8 mouse cellular contexts compared by ENCODE assay signal in the genomic region with DNA sequence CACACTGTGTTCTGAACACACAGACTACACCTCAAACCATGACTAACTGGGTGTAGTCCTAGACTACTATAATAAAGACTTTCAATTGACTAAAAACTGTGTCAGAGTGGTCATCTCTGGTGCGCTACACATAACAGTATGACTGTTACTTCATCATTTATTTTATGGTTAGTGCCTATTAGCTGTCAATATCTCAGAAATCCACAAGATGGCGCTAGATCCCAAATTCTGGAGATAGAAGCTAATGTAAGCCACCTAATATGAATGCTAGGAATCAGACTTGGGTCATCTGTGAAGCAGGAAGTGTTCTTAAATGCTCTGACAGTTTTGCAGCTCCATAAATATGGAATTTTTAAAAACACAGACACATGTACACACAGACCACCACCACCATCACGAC.
DNase-seq lines count a peak whose midpoint lies in the region; ATAC-seq and TF ChIP-seq lines count a peak whose summit lies in the region.

No protein-coding gene starts in this region.

- no peak for DNase-seq in frontal cortex, postnatal 14 days (ENCODE audit: low spot score in 2 of 2)
- peak; percentile 86 for DNase-seq in 416B (ENCODE audit: low read depth)
- DNase-seq in fibroblast of lung, adult 2 months (ENCODE audit: low read depth) = peak; percentile 45
- DNase-seq in kidney, adult 9 months = peak; percentile 60
- DNase-seq in retina, postnatal 7 days (ENCODE audit: low read depth, low spot score) = peak; percentile 72

- no peak overlapping the region for H3K27ac ChIP-seq in bone marrow, adult 2 months (ENCODE audit: control insufficient read depth, insufficient read depth, low read depth, low read length, poor library complexity)
- H3K27ac ChIP-seq in lung, embryonic 16.5 days (ENCODE audit: low read length) = no peak overlapping the region

- no peak overlapping the region for H3K9ac ChIP-seq in lung, embryonic 16.5 days (ENCODE audit: low read length)

- no peak overlapping the region for H3K4me3 ChIP-seq in bone marrow, adult 2 months (replicated peaks; ENCODE audit: control insufficient read depth, low read depth, low read length)
- H3K4me3 ChIP-seq in lung, embryonic 16.5 days (ENCODE audit: low read length) = no peak overlapping the region

- 7% methylated on average over 3 of the region's 3 CpGs for WGBS in bone marrow, adult 2 months
- 8% methylated on average over 3 of the region's 3 CpGs for WGBS in lung, embryonic 16.5 days

- peak; percentile 29; the same call in 1 of the 2 replicates for TF ChIP-seq CTCF in bone marrow, adult 2 months (IDR thresholded peaks at IDR 0.05; ENCODE audit: control insufficient read depth, insufficient read depth, low read length)

- ATAC-seq in frontal cortex, adult (ENCODE audit: low TSS enrichment) = peak; percentile 77
- ATAC-seq in lung, embryonic 16.5 days (ENCODE audit: low read depth) = peak; percentile 43; the same call in 1 of the 2 replicates

- no peaks in the 10 kb centered on the region for H3K27me3 ChIP-seq in lung, embryonic 16.5 days (ENCODE audit: control insufficient read depth, insufficient read depth, low read depth, low read length)

- no peaks in the 10 kb centered on the region for H3K4me1 ChIP-seq in bone marrow, adult 2 months (ENCODE audit: control insufficient read depth, insufficient read depth, low read length)
- no peaks in the 10 kb centered on the region for H3K4me1 ChIP-seq in lung, embryonic 16.5 days (replicated peaks; ENCODE audit: control insufficient read depth, insufficient read depth, low read length)

- H3K4me2 ChIP-seq in lung, embryonic 16.5 days (ENCODE audit: low read depth, low read length) = no peak overlapping the region

- TF ChIP-seq POLR2A in bone marrow, adult 2 months (IDR thresholded peaks at IDR 0.05; ENCODE audit: borderline replicate concordance, control insufficient read depth, low read depth, low read length) = no peak

- no peaks in the 10 kb centered on the region for H3K36me3 ChIP-seq in lung, embryonic 16.5 days (ENCODE audit: control insufficient read depth, insufficient read depth, low read length)

- H3K9me3 ChIP-seq in lung, embryonic 16.5 days (ENCODE audit: control insufficient read depth, low read length) = no peaks in the 10 kb centered on the region

Comparison
In these comparisons a context has a peak if more than half of its experiments do, and no peak if none do; other contexts are left out.
1. DNase-seq: peak in 416B (single experiment), fibroblast of lung, adult 2 months (single experiment), kidney, adult 9 months (single experiment) and retina, postnatal 7 days (single experiment); none in frontal cortex, postnatal 14 days (0 of 2).